Mouse (Mus musculus): ENCODE measurements around the gene Ncam2. TPM values are rescaled to one million over a fixed set of nuclear protein-coding genes. Genes with fewer than 3 reads are reported as not detected.

The Ncam2 gene
- total RNA-seq, 2 experiments from 2014 or later, result not detected

DNA sequence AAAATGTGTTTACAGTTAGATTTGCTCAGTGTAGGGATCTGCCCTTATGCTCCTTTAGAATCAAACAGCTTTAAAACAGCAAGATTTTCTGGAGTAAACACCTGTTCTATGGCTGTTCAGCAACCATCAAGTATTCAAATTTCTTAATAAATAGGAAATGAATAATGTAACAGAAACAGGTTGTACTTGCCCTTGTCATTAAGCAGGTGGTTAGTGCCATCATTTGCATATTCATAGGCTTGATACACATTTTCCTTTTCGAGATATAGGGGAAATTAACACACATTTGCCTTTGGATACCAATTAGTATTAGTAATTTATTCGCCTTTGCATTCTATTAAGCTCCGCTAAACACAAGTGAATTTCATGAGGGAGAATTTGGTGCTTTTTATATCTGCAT lies 335.7 kb downstream of the Ncam2 start:
- ATAC-seq (replicated peaks; ENCODE audit: low FRiP score, poor library complexity, severe bottlenecking), result no peak

DNA sequence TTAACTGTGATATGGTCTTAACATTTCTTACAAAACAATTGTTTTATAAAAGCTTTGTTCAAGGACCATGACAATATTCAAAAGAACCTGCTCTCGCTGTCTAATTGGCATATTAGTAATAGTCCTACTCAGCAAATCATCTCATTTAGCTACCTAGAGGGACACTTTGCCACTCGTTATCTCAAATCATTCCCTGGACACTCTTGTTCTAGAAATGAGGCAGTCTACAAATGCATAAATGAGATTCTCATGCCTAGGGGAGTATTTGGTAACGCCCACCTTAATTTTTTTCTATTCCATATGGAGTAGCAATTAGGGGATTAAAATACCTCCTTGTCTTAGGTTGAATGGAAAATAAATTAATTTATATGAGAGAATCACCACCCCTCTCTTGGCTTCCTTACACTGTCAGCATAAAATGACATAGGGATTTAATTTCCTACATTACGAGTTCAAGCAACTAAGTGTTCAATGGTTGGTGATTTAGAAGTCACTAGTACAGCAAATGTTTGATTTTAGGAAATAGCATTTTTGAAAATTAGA lies 387.1 kb downstream of the Ncam2 start:
- no peak for ATAC-seq (replicated peaks; ENCODE audit: low FRiP score, poor library complexity, severe bottlenecking)

GRCm38 (mm10) chr16:81623276-81623675 lies 422.8 kb downstream of the Ncam2 start:
- no peak for ATAC-seq (replicated peaks; ENCODE audit: low FRiP score, poor library complexity, severe bottlenecking)

GRCm38 (mm10) chr16:81623776-81624175 lies 423.3 kb downstream of the Ncam2 start:
- no peak for ATAC-seq (replicated peaks; ENCODE audit: low FRiP score, poor library complexity, severe bottlenecking)

DNA sequence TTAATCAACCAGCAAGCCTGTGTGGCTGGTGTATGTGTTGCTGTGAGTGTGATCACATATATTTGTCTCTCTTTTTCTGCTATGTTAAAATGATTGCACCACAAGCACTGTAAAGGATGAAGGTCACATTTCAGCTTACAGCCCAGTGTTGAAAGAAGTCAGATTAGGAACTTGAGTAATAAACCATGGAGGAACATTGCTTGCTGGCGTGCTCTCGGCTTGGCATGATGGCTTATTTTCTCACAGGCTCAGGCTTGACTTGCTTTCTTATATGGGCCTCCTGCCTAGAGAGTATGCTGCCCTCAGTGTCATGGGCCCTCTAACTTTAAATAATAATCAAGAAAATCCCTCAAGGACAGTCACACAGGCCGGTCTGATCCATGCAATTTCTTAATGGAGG lies 449.8 kb downstream of the Ncam2 start:
- ATAC-seq (replicated peaks; ENCODE audit: low FRiP score, poor library complexity, severe bottlenecking), result no peak

- ATAC-seq (replicated peaks; ENCODE audit: low FRiP score, poor library complexity, severe bottlenecking), result no peak
These were observed 451.1 kb downstream of the Ncam2 start for GRCm38 (mm10) chr16:81651550-81651949.

DNA sequence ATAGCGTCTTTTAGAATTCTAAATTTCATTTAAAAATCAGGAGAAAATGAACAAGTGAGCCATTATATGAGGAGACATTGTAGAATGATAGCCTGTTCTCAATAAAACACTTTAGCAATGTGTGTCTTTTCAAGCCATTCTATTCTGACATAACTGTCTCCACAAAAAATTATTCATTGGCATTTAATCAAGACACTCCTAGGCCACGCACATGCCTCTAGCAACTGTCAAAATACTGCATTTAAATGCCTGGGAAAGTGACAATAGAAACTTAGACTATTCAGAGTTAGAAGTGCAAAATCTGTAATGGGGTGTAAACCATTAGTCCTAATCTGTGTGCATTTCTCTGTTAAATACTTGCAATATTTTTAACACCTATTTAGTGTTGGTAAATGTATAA lies 456.1 kb downstream of the Ncam2 start:
- ATAC-seq (replicated peaks; ENCODE audit: low FRiP score, poor library complexity, severe bottlenecking), result no peak

DNA sequence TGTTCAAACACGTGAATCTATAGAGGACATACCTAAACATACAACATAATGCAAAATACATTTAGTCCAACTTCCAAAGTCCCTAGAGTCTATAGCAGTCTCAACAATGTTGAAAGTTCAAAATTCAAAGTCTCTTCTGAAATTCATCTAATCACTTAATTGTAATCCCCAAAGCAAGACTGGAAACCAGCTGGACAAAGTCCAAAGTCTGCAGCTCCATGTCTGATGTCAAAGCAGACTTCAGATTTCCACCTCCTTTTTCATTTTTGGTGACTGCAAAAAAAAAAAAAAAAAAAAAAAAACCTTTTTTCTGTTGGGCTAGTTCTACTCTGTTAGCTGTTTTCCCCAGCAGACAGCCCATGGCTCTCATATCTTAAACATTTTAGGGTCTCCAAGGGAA lies 473.4 kb downstream of the Ncam2 start:
- no peak for ATAC-seq (replicated peaks; ENCODE audit: low FRiP score, poor library complexity, severe bottlenecking)

DNA sequence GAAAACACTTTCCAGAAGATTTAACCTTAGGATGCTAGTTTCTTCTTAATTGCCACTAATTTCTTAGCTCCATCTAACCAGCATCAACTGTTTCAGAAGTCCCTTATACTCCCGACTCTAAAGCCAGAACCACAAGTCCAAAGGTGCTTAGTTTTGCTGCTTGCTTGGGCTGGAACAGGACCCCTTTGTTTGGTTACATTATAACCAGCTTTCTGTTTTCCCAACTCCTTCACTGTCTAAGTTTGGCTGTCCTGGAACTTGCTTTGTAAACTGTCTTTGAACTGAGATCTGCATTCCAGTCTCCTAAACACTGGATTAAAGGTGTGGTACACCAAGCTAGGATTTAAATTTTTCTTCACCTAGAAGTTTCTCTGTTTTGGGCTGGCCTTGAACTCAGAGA lies 475.0 kb downstream of the Ncam2 start:
- no peak for ATAC-seq (replicated peaks; ENCODE audit: low FRiP score, poor library complexity, severe bottlenecking)
